Mouse (Mus musculus): ENCODE measurements at regions not wholly inside any gene's neighbourhood (a gene's known extent, or its start where the extent isn't known, plus 50 kb on each side); places are given as distances from the start of the nearest gene placed in this dataset.
A peak's percentile ranks its signal among the peaks of the same experiment; 100 is the strongest.

GRCm38 (mm10) chr11:20442476-20442875 lies 100.6 kb upstream of the Sertad2 start:
- peaks cover 10% of the 10 kb centered on the region for H3K4me1 ChIP-seq (replicated peaks)
- WGBS, result 36% methylated on average over 4 of the region's 4 CpGs
- H3K4me2 ChIP-seq (replicated peaks), result no peak overlapping the region
- no peak for ATAC-seq
- no peaks in the 10 kb centered on the region for H3K9me3 ChIP-seq
- H3K4me3 ChIP-seq (replicated peaks), result no peak overlapping the region
- H3K27ac ChIP-seq, result no peak overlapping the region
- no peaks in the 10 kb centered on the region for H3K27me3 ChIP-seq (replicated peaks)
- H3K9ac ChIP-seq, result no peak overlapping the region
- H3K36me3 ChIP-seq, result no peaks in the 10 kb centered on the region

- Histone ChIP-seq H3K9ac (peak overlapping the region; percentile 32), H3K4me2 (replicated peaks) (peak overlapping the region; percentile 59), H3K4me1 (replicated peaks) (peaks cover 10% of the 10 kb centered on the region), H3K4me3 (replicated peaks) (peak overlapping the region; percentile 22), H3K27me3 (replicated peaks) (no peaks in the 10 kb centered on the region), H3K9me3 (no peaks in the 10 kb centered on the region), H3K36me3 (no peaks in the 10 kb centered on the region), H3K27ac (no peak overlapping the region)
- ATAC-seq, result 0 out of 2 replicates have a peak, but pooled peaks have one; percentile 29
- WGBS, result 15% methylated on average over 15 of the region's 18 CpGs
These were observed 97.8 kb upstream of the Sertad2 start for GRCm38 (mm10) chr11:20445061-20445902.

GRCm38 (mm10) chr11:20445903-20446264 lies 97.2 kb upstream of the Sertad2 start:
- H3K4me2 ChIP-seq (replicated peaks), result peak overlapping the region; percentile 59
- peak overlapping the region; percentile 22 for H3K4me3 ChIP-seq (replicated peaks)
- ATAC-seq, result peak; percentile 81
- no peak overlapping the region for H3K27ac ChIP-seq
- no peaks in the 10 kb centered on the region for H3K9me3 ChIP-seq
- WGBS, result 3% methylated on average over 6 of the region's 6 CpGs
- no peaks in the 10 kb centered on the region for H3K36me3 ChIP-seq
- H3K27me3 ChIP-seq (replicated peaks), result no peaks in the 10 kb centered on the region
- H3K9ac ChIP-seq, result peak overlapping the region; percentile 32; the same call in 1 of the 2 replicates
- peaks cover 10% of the 10 kb centered on the region for H3K4me1 ChIP-seq (replicated peaks)

DNA sequence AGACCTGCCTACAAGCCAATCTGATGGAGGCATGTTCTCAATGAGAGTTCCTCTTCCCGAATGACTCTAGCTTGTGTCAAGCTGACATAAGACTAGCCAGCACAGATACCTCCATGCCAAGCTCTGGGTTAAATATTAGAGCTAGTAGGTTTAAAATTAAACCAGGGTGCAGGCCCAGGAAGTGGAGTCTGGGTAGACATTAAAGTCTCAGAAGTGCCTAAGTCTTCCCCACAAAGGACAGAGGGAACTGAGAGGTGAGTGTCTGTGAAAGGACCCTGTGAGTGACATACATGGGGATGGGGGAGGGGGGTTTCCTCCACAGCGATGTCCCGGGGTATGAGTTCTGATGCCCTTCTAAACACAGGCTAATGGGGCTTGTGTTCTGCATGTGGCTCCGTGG lies 90.2 kb upstream of the Sertad2 start:
- H3K4me3 ChIP-seq (replicated peaks), result no peak overlapping the region
- H3K9me3 ChIP-seq, result no peaks in the 10 kb centered on the region
- no peak overlapping the region for H3K27ac ChIP-seq
- no peak overlapping the region for H3K4me2 ChIP-seq (replicated peaks)
- no peak overlapping the region for H3K9ac ChIP-seq
- WGBS, result 59% methylated on average over 4 of the region's 4 CpGs
- no peaks in the 10 kb centered on the region for H3K36me3 ChIP-seq
- no peaks in the 10 kb centered on the region for H3K27me3 ChIP-seq (replicated peaks)
- no peak for ATAC-seq
- peaks cover 7% of the 10 kb centered on the region; the same call in 1 of the 2 replicates for H3K4me1 ChIP-seq (replicated peaks)

GRCm38 (mm10) chr11:20453786-20454185 lies 89.3 kb upstream of the Sertad2 start:
- H3K9ac ChIP-seq, result no peak overlapping the region
- no peak for ATAC-seq
- no peaks in the 10 kb centered on the region for H3K9me3 ChIP-seq
- no peak overlapping the region for H3K4me2 ChIP-seq (replicated peaks)
- no peaks in the 10 kb centered on the region for H3K27me3 ChIP-seq (replicated peaks)
- peaks cover 7% of the 10 kb centered on the region; the same call in 1 of the 2 replicates for H3K4me1 ChIP-seq (replicated peaks)
- WGBS, result 67% methylated on average over 7 of the region's 7 CpGs
- no peaks in the 10 kb centered on the region for H3K36me3 ChIP-seq
- H3K27ac ChIP-seq, result no peak overlapping the region
- no peak overlapping the region for H3K4me3 ChIP-seq (replicated peaks)

DNA sequence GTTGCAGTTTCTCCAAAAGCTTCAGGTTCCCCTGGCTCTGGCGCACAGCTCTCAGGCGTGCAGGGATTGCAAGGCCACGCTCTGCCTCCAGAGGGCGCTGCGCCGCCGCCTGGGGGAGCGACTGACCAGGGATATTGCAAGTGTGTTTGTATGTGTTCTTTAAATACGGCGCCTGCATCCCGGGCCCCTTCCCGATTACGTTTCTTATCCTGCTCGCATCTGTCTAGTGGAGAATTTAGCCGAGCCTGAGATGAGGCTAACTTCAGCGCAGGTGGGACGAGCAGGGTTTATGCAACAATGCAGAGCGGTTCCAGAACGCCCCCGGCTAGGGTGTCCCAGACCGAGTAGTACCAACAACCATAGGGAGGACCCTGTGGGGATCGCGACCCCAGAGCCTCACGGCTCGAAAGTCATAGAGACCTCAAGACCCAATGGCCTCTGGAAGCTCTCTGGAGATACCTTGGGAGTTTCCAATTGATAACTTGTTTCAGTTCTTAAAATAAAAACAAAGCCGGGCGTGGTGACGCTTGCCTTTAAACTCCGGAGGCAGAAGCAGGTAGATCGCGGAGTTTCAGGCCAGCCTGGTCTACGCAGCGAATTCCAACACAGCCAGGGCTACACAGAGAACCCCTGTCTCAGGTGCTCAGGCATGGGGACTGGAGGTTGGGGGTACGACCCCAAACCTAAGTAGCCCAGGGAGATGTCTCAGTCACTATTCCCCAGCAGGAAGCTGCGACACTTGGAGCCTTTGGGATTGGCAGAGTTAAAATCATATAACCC lies 87.8 kb upstream of the Sertad2 start:
- WGBS, result under 1% methylated on average over 35 of the region's 35 CpGs
- Histone ChIP-seq H3K9me3 (no peaks in the 10 kb centered on the region), H3K27me3 (replicated peaks) (no peaks in the 10 kb centered on the region), H3K9ac (peak overlapping the region; percentile 53), H3K4me1 (replicated peaks) (peaks cover 8% of the 10 kb centered on the region; the same call in 1 of the 2 replicates), H3K4me3 (replicated peaks) (peak overlapping the region; percentile 51), H3K4me2 (replicated peaks) (peak overlapping the region; percentile 96), H3K27ac (no peak overlapping the region), H3K36me3 (no peaks in the 10 kb centered on the region)
- ATAC-seq, result peak; percentile 90

GRCm38 (mm10) chr11:20455865-20456648 lies 87.0 kb upstream of the Sertad2 start:
- H3K36me3 ChIP-seq, result no peaks in the 10 kb centered on the region
- H3K9ac ChIP-seq, result peak overlapping the region; percentile 53
- H3K27ac ChIP-seq, result no peak overlapping the region
- peaks cover 15% of the 10 kb centered on the region; the same call in 1 of the 2 replicates for H3K4me1 ChIP-seq (replicated peaks)
- peak overlapping the region; percentile 96 for H3K4me2 ChIP-seq (replicated peaks)
- WGBS, result 3% methylated on average over 19 of the region's 19 CpGs
- ATAC-seq, result 0 out of 2 replicates have a peak, but pooled peaks have one; percentile 32
- H3K9me3 ChIP-seq, result no peaks in the 10 kb centered on the region
- H3K4me3 ChIP-seq (replicated peaks), result peak overlapping the region; percentile 51
- no peaks in the 10 kb centered on the region for H3K27me3 ChIP-seq (replicated peaks)

GRCm38 (mm10) chr11:20459140-20459539 lies 83.9 kb upstream of the Sertad2 start:
- 95% methylated on average over 8 of the region's 8 CpGs for WGBS
- Histone ChIP-seq H3K9me3 (no peaks in the 10 kb centered on the region), H3K27me3 (replicated peaks) (no peaks in the 10 kb centered on the region), H3K4me1 (replicated peaks) (peaks cover 23% of the 10 kb centered on the region; the same call in 1 of the 2 replicates), H3K4me2 (replicated peaks) (no peak overlapping the region), H3K27ac (no peak overlapping the region), H3K4me3 (replicated peaks) (no peak overlapping the region), H3K36me3 (no peaks in the 10 kb centered on the region), H3K9ac (no peak overlapping the region)
- no peak for ATAC-seq

DNA sequence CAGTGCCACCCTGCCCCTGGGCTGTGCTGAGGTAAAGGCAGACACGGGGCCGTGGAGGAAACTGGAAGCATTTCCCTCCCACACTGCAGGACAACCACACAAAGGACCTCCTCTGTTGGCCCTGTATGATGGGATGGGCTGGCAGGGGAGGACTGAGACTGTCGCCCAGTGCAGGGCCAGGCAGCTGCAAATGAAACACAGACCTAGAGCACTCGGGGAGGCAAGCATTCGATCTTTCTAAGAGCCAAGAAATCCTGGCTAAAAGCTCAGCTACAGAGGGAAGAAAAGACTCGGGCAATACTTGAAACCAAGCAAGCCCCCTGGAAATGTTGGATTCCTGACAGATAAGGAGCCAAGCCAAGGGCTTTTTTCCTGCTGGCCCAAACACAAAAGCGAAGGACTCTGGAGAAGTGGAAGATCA lies 82.5 kb upstream of the Sertad2 start:
- H3K4me2 ChIP-seq (replicated peaks), result no peak overlapping the region
- no peaks in the 10 kb centered on the region for H3K27me3 ChIP-seq (replicated peaks)
- H3K4me1 ChIP-seq (replicated peaks), result peaks cover 23% of the 10 kb centered on the region; the same call in 1 of the 2 replicates
- H3K36me3 ChIP-seq, result no peaks in the 10 kb centered on the region
- peak overlapping the region; percentile 15; the same call in 1 of the 2 replicates for H3K9ac ChIP-seq
- 0 out of 2 replicates have a peak overlapping the region, but pooled peaks have one; percentile 13 for H3K27ac ChIP-seq
- no peak for ATAC-seq
- H3K9me3 ChIP-seq, result no peaks in the 10 kb centered on the region
- H3K4me3 ChIP-seq (replicated peaks), result no peak overlapping the region
- WGBS, result 42% methylated on average over 7 of the region's 7 CpGs

GRCm38 (mm10) chr11:20462076-20462475 lies 81.0 kb upstream of the Sertad2 start:
- H3K4me2 ChIP-seq (replicated peaks), result no peak overlapping the region
- 64% methylated on average over 3 of the region's 3 CpGs for WGBS
- H3K9ac ChIP-seq, result no peak overlapping the region
- H3K9me3 ChIP-seq, result no peaks in the 10 kb centered on the region
- peak overlapping the region; percentile 74; the same call in 1 of the 2 replicates for H3K27ac ChIP-seq
- H3K36me3 ChIP-seq, result no peaks in the 10 kb centered on the region
- no peak overlapping the region for H3K4me3 ChIP-seq (replicated peaks)
- ATAC-seq, result peak; percentile 72
- H3K27me3 ChIP-seq (replicated peaks), result no peaks in the 10 kb centered on the region
- peaks cover 16% of the 10 kb centered on the region; the same call in 1 of the 2 replicates for H3K4me1 ChIP-seq (replicated peaks)

- peak overlapping the region; percentile 33; the same call in 1 of the 2 replicates for H3K4me2 ChIP-seq (replicated peaks)
- H3K27me3 ChIP-seq (replicated peaks), result no peaks in the 10 kb centered on the region
- no peak overlapping the region for H3K9ac ChIP-seq
- H3K4me3 ChIP-seq (replicated peaks), result no peak overlapping the region
- ATAC-seq, result peak; percentile 76
- H3K27ac ChIP-seq, result peak overlapping the region; percentile 74
- H3K36me3 ChIP-seq, result no peaks in the 10 kb centered on the region
- H3K9me3 ChIP-seq, result no peaks in the 10 kb centered on the region
- WGBS, result 22% methylated on average over 10 of the region's 10 CpGs
- peaks cover 16% of the 10 kb centered on the region; the same call in 1 of the 2 replicates for H3K4me1 ChIP-seq (replicated peaks)
These were observed 79.8 kb upstream of the Sertad2 start for GRCm38 (mm10) chr11:20463173-20463681.
